Mouse (Mus musculus) neutrophil, adult 5-6 weeks (primary cell): ENCODE results near the gene Fat3. TPM values are rescaled to one million over a fixed set of nuclear protein-coding genes. Genes with fewer than 3 reads are reported as not detected.

Experiments used
- ATAC-seq: fragments of 151-379, 151-347 bp; 2 replicates; pipeline ENCODE4 v1.8.0; 2017; ENCODE audit warnings: mild to moderate bottlenecking, moderate TSS enrichment; ENCODE audit not compliant: insufficient number of reproducible peaks, poor library complexity, low FRiP score, severe bottlenecking; ENCODE audit errors: extremely low read depth
- total RNA-seq: library from RNA; stranded (forward); fragments of 200-1000 nt; gene quantifications from 2 replicates; pipeline ENCODE4 v1.2.3, GENCODE M21; 2017

Fat3 gene
- total RNA-seq, 1 experiment from 2014 or later = 0.12 TPM

GRCm38 (mm10) chr9:15939594-15939993, 561.5 kb downstream of the Fat3 start:
- no peak for ATAC-seq

- ATAC-seq = no peak
These were observed 563.1 kb downstream of the Fat3 start for GRCm38 (mm10) chr9:15937837-15938514.

GRCm38 (mm10) chr9:15930928-15931443, 570.1 kb downstream of the Fat3 start:
- no peak for ATAC-seq

- ATAC-seq = no peak
These were observed 572.8 kb downstream of the Fat3 start for GRCm38 (mm10) chr9:15928331-15928730.

- no peak for ATAC-seq
These were observed 573.6 kb downstream of the Fat3 start for GRCm38 (mm10) chr9:15927378-15928083.

- no peak for ATAC-seq
These were observed 575.8 kb downstream of the Fat3 start for GRCm38 (mm10) chr9:15925237-15925636.

GRCm38 (mm10) chr9:15920271-15920670, 580.8 kb downstream of the Fat3 start:
- no peak for ATAC-seq

- ATAC-seq = no peak
These were observed 581.6 kb downstream of the Fat3 start for GRCm38 (mm10) chr9:15919373-15920005.

- no peak for ATAC-seq
These were observed 584.5 kb downstream of the Fat3 start for GRCm38 (mm10) chr9:15916600-15916999.

- ATAC-seq = no peak
These were observed 588.4 kb downstream of the Fat3 start for GRCm38 (mm10) chr9:15912735-15913134.

- ATAC-seq = no peak
These were observed 591.5 kb downstream of the Fat3 start for GRCm38 (mm10) chr9:15909397-15910113.

GRCm38 (mm10) chr9:15903948-15904750, 596.9 kb downstream of the Fat3 start:
- no peak for ATAC-seq

- ATAC-seq = no peak
These were observed 603.0 kb downstream of the Fat3 start for GRCm38 (mm10) chr9:15898112-15898511.

- ATAC-seq = no peak
These were observed 614.3 kb downstream of the Fat3 start for GRCm38 (mm10) chr9:15886756-15887155.

- no peak for ATAC-seq
These were observed 620.3 kb downstream of the Fat3 start for GRCm38 (mm10) chr9:15880754-15881153.

- no peak for ATAC-seq
These were observed 620.9 kb downstream of the Fat3 start for GRCm38 (mm10) chr9:15880160-15880603.

GRCm38 (mm10) chr9:15874506-15875160, 626.5 kb downstream of the Fat3 start, which contains the start of gene Mtnr1b:
Gene Mtnr1b, minus strand, starts transcription at chr9:15874556.
- no peak for ATAC-seq

- ATAC-seq = no peak
These were observed 631.1 kb downstream of the Fat3 start for GRCm38 (mm10) chr9:15870013-15870412.
